Mouse (Mus musculus) spleen, adult 2 months (tissue): ENCODE measurements at regions not wholly inside any gene's neighbourhood (a gene's known extent, or its start where the extent isn't known, plus 50 kb on each side); places are given as distances from the start of the nearest gene placed in this dataset.

ENCODE experiments used
- CTCF ChIP-seq: fragments of 200-500 bp; IDR thresholded peaks from 2 replicates; pipeline ENCODE4 v1.5.1; 2011; ENCODE audit warnings: mild to moderate bottlenecking, inconsistent platforms; ENCODE audit not compliant: insufficient read depth, insufficient read length, insufficient replicate concordance; ENCODE audit errors: extremely low read depth
- POLR2A ChIP-seq: fragments of 200-500 bp; IDR thresholded peaks from 2 replicates; pipeline ENCODE4 v1.6.1; 2011; ENCODE audit warnings: low read depth, low read length, inconsistent platforms

DNA sequence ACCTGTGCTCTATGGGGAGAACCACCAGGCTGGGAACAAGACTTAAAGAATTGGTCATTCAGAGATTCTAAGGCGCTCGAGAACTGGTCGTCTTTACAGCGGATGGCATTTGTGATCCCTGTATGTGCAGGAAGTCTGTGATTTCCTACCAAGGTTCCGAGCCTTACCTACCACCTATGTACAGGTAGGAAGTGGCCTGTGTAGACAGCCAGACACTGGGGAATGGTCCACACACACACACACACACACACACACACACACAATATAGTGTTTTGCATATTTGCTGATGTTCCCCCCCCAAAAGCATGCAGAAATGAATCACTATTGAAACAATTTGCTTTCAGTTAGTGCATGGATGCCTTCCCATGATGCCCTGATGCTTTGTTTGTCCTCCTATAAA, 307.1 kb upstream of the Hnrnpa3 start:
- TF ChIP-seq CTCF: no peak
- no peak for TF ChIP-seq POLR2A
